Mouse (Mus musculus) left cerebral cortex, postnatal 4 days (tissue): Measurements from ENCODE around the gene Crisp2. TPM values are rescaled to one million over a fixed set of nuclear protein-coding genes. Genes with fewer than 3 reads are reported as not detected.

Experiments
- DNase-seq: peaks from one replicate; pipeline ENCODE4 v3.0.0-alpha.2; 2022
- intact Hi-C: fragments of 180-260 bp; cut with DNase I; formaldehyde crosslinking; loops from one replicate; pipeline ENCODE4 v1.15.1; 2025
- total RNA-seq, 2 experiments: library from RNA; stranded (reverse); gene quantifications; 2 replicates each; pipeline ENCODE4 v1.2.3; 2021

Gene Crisp2
- not detected for total RNA-seq

GRCm38 (mm10) chr17:40806953-40807572 lies at the start of gene Crisp2:
TSS of gene Crisp2 (minus strand) at chr17:40807003.
- DNase-seq, result no peak
- intact Hi-C loops, result no loop called here

GRCm38 (mm10) chr17:40855065-40855464 lies 48.3 kb upstream of the Crisp2 start:
- DNase-seq, result peak; percentile 6
- intact Hi-C loops, result no loop called here

GRCm38 (mm10) chr17:40837308-40837707 lies 30.5 kb upstream of the Crisp2 start:
- intact Hi-C loops, result no loop called here
- peak; percentile 4 for DNase-seq

- intact Hi-C loops, result no loop called here
- DNase-seq, result no peak
Observed at GRCm38 (mm10) chr17:40831870-40832269, 25.1 kb upstream of the Crisp2 start.

- DNase-seq, result peak; percentile 31
- intact Hi-C loops, result no loop called here
Observed at GRCm38 (mm10) chr17:40824549-40824948, 17.7 kb upstream of the Crisp2 start.

- DNase-seq, result no peak
- intact Hi-C loops, result no loop called here
Observed at GRCm38 (mm10) chr17:40823817-40824216, 17.0 kb upstream of the Crisp2 start.

- intact Hi-C loops, result no loop called here
- no peak for DNase-seq
Observed at GRCm38 (mm10) chr17:40821477-40821876, 14.7 kb upstream of the Crisp2 start.

GRCm38 (mm10) chr17:40817340-40817943 lies 10.6 kb upstream of the Crisp2 start:
- intact Hi-C loops, result no loop called here
- DNase-seq, result no peak

- intact Hi-C loops, result no loop called here
- no peak for DNase-seq
Observed at GRCm38 (mm10) chr17:40812259-40812658, 5.5 kb upstream of the Crisp2 start.

- DNase-seq, result no peak
- intact Hi-C loops, result no loop called here
Observed at GRCm38 (mm10) chr17:40811560-40811959, 4.8 kb upstream of the Crisp2 start.

GRCm38 (mm10) chr17:40810934-40811333 lies 4.1 kb upstream of the Crisp2 start, which contains the start of gene Rhag:
TSS of gene Rhag (plus strand) at chr17:40811126.
- DNase-seq, result no peak
- intact Hi-C loops, result no loop called here

GRCm38 (mm10) chr17:40808071-40808470 lies 1.3 kb upstream of the Crisp2 start:
- DNase-seq, result no peak
- intact Hi-C loops, result no loop called here

GRCm38 (mm10) chr17:40806550-40806949 lies 253 bp downstream of the Crisp2 start:
- DNase-seq, result no peak
- intact Hi-C loops, result no loop called here

GRCm38 (mm10) chr17:40802707-40803340 lies 4.0 kb downstream of the Crisp2 start:
- no peak for DNase-seq

GRCm38 (mm10) chr17:40793921-40794854 lies 12.6 kb downstream of the Crisp2 start:
- intact Hi-C loops, result no loop called here
- DNase-seq, result peak; percentile 14

More at GRCm38 (mm10) chr17:40802707-40803340, 4.0 kb downstream of the Crisp2 start:
- intact Hi-C loops, result no loop called here

GRCm38 (mm10) chr17:40789877-40790276 lies 16.9 kb downstream of the Crisp2 start:
- intact Hi-C loops, result no loop called here

GRCm38 (mm10) chr17:40767120-40767519 lies 39.7 kb downstream of the Crisp2 start:
- DNase-seq, result no peak
- intact Hi-C loops, result no loop called here

More at GRCm38 (mm10) chr17:40789877-40790276, 16.9 kb downstream of the Crisp2 start:
- no peak for DNase-seq

- no peak for DNase-seq
- intact Hi-C loops, result no loop called here
Observed at GRCm38 (mm10) chr17:40763662-40764061, 43.1 kb downstream of the Crisp2 start.

GRCm38 (mm10) chr17:40731724-40732123 lies 75.1 kb downstream of the Crisp2 start:
- intact Hi-C loops, result no loop called here
- no peak for DNase-seq

GRCm38 (mm10) chr17:40731296-40731695 lies 75.5 kb downstream of the Crisp2 start:
- no peak for DNase-seq
- intact Hi-C loops, result no loop called here

GRCm38 (mm10) chr17:40726820-40727219 lies 80.0 kb downstream of the Crisp2 start, which contains the start of gene Esp1:
TSS of gene Esp1 (plus strand) at chr17:40727120.
- no peak for DNase-seq
- intact Hi-C loops, result no loop called here
